Mouse (Mus musculus) adrenal gland, postnatal 10 days (tissue): ENCODE measurements around the gene Rbpj. TPM values are rescaled to one million over a fixed set of nuclear protein-coding genes. Genes with fewer than 3 reads are reported as not detected.

ENCODE experiments used
- DNase-seq: peaks from one replicate; pipeline ENCODE4 v3.0.0; 2021; ENCODE audit warnings: mixed read lengths
- total RNA-seq, 2 experiments: library from RNA; stranded (reverse); gene quantifications; 2 replicates each; pipeline ENCODE4 v1.2.3; 2021

Rbpj gene
- total RNA-seq, 2 experiments from 2014 or later, result 39.4 to 49.0 TPM

DNA sequence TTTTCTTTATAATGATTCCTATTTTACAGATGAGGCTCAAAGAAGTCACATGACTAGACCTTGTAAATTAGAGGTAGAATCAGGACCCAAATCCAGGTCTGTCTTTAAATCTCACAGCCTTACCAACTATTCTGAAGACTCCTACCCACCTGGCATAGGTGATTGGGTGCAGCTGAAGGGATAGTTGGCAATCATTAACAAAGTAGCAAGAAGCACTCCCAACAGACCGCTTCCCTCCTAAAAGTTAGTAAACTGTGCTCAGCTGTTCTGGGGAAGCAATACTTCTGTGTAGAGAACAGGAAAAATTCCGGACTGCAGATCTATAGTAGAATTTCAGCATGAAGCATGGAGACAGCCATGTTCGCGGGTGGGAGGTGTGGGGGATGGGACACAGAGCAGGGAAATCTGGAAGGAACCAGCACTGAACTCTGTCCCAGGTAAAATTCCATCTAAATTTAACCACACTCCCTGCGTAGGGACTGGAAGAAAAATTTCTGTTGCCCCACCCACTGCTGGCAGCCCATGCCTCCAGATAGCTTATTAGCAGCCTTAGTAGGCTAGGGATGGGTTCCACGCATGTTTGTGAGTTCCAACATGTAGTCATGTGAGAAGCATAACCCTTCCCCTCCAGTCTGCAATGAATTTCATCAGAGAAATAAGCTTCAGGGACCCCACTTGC, 3.3 kb downstream of the Rbpj start:
- no peak for DNase-seq

DNA sequence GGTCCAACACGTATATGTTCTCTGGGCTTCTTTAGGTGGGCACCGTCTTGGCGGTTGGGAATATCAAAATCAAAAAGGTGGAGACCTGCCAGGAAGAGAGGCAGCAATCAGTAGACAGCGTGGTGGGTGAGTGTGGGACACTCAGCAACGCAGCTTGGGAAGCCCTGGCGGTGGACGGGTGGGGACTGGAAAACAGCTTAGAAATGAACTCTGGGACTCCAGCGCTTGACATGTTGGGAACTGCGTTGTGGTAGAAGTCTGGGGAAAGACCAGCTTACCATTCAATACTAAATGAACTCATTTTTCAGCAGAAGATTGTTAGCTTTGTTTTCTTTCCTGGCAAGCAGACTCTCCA, 3.8 kb downstream of the Rbpj start:
- no peak for DNase-seq

GRCm38 (mm10) chr5:53470141-53471079, 4.5 kb downstream of the Rbpj start:
- no peak for DNase-seq

- DNase-seq, result no peak
These were observed 6.5 kb downstream of the Rbpj start for GRCm38 (mm10) chr5:53472485-53472884.

DNA sequence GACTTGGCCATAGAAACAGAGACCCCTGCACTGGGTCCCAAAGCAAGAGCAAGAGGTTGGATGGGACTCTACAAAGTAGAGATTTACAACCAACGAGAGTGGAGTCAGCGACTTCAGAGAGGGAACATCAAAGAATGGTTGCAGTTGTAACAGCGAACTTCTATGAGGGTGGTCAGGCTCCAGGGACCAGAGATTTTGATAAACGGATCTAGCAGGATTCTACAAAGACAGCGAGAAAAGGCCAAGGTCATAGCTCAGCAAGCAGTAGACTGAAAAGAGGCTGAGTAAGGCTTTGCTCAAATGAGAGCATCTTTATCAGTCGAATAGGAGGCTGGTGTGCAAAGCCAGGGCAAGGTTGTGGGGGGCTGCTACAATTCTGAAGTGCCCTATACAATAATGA, 13.2 kb downstream of the Rbpj start:
- peak; percentile 49 for DNase-seq

GRCm38 (mm10) chr5:53479891-53480290, 13.9 kb downstream of the Rbpj start:
- no peak for DNase-seq

DNA sequence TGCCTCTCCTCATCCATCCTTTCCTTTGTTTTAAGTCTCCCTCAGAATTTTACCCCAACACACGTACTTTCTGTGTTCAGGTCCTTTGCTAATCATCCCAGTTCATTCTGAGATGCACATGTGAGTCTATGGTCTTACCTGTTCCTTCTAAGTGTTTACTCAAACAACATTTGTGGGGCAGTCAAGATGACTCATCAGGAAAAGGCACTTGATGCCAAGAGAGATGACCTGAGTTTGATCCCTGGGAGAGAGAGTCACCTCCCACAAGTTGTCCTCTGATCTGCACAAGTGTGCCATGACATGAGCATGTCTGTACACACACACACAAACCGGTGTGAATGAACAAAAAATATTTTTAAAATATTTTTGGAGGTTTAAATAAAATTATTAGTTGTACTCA, 15.1 kb downstream of the Rbpj start:
- DNase-seq, result no peak

GRCm38 (mm10) chr5:53485069-53485628, 19.2 kb downstream of the Rbpj start:
- no peak for DNase-seq

DNA sequence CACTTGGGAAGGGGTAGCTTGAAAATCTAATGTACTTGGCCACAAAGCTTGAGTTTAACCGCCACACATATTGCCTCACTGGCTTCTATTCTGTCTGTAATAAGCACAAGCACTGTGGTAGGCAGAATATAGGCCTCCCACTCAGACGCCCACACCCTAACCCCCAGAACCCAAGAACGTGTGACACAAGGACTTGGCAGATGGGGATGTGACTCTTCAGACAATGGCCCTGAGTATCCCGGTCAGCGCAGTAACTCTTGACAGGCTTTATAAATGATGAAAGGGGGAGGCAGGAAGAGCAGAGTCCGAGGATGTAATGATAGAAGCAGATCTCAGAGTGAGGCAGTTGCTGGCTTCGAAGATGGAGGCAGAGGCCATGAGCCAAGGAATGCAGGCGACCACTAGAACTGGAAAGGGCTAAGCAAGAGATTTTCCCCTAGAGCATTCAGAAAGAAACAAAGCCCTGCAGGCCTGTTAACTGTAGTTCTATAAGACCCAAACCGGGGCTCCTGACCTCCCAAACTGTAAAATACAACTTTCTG, 20.1 kb downstream of the Rbpj start:
- DNase-seq, result peak; percentile 27

GRCm38 (mm10) chr5:53486966-53487592, 21.1 kb downstream of the Rbpj start:
- DNase-seq, result no peak

DNA sequence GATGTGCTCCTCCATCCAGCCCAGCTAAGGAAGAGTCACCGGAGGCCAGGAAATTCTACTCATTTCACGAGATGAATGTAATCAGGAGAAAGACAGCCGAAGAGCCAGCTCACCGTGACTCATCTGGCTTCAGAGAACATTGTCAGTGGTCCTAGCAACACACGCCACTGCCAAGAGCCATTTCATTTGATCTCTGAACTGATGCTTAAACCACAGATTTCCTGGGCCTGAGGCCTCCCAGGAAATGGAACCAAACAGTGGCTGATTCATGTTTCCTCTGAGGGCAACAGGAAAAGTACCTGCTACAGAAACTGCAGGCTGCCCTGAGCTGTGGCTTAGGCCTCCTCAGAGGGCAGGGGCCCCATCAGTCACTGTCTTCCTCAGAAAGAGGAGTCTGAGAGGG, 24.7 kb downstream of the Rbpj start:
- DNase-seq, result peak; percentile 57

DNA sequence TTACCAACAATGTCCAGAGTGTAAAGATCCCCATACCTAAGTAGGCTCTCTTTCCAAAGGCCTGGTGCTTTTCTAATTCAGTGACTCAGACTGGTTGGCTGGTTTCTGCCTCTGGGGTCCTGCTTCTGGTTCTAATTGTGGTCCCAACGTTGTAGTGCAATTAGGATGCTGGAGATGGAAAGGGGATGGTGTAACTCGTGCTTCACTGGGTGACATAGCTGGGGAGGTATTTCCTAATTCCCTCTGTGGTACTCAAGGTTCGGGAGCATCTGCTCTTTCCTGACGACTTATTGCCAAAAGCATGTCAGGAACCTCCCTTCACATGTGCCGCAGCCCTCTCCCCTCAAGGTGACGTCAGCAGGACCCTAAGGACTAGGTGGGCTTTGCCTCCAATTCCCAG, 27.8 kb downstream of the Rbpj start:
- no peak for DNase-seq

DNA sequence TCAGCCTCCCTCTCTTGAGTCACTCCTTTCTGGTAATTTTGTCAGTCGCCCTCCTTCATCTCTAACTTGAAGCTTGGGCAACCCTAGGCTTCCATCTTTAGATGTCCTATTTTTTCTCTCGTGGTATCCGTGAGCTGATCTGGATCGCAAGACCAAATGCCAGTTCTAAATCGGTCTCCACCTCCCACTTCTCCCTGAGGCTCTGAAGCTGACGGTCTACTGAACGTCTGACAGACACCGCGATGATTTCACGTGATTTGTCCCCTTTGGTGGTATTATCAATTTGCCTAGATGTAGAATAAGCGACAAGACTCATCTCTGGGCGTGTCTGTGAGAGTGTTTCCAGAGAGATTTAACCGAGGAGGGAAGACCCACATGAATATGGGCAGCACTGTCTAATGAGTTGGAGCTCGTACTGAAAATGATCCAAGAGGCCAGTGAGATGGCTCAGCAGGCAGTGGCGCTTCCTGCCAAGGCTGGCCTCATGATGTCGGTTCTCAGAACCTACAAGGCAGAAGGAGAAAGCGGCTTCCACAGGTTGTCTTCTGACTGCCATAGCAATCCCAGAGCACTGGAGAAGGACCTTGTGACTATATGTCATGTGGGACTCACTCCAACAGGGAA, 28.7 kb downstream of the Rbpj start:
- no peak for DNase-seq

DNA sequence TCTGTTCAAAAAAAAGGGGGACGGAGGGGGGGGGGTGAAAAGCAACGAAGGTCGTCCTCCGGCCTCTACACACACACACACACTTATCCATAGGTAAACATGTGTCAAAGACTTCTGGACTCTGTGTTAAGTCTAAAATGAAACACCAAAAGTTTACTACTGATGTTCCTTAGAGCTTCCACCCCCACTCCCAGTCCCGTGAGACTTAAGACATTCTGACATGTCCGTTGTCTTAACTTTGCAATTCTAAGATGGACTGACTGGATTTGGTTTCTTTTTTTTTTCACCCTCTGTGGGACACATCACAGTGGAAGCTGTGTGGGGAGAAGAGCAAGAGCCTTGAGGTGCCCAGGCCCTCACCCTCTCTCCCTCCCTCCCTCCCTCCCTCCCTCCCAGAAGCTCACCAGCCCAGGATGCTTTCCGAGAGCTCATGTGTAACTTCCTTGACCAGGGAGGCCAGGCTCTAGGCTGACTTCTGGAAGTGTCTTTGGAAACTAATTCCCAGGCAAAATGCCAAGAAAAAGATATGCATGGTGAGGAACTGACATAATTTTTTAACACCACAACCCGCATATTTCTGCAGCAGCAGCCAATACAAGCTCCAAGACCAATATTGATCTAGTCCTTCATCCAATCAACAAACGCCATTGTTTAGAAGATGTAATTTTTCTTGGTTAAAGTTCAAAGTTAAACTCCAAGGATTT, 31.0 kb downstream of the Rbpj start:
- no peak for DNase-seq

- DNase-seq, result no peak
These were observed 33.6 kb downstream of the Rbpj start for GRCm38 (mm10) chr5:53499571-53499970.

- no peak for DNase-seq
These were observed 34.7 kb downstream of the Rbpj start for GRCm38 (mm10) chr5:53500509-53501145.

DNA sequence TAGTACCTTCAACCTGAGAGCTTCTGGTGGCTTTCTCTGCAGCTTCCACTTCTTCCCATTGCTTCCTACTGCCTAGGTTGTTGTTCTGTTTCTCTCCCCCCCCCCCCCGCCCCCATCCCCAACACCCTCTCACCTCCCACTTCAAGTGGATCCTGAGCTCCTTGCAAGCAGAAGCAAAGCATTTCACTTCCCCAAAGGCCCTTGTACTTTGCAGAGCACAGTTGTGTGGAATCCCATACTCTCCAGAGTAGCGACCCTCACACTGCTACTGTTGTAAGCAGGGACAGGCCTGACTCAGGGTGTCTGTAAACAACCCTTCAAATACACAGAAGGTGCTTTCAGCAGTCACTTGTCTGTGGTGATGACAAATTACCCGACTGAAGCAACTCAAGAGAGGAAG, 37.3 kb downstream of the Rbpj start:
- DNase-seq, result no peak

DNA sequence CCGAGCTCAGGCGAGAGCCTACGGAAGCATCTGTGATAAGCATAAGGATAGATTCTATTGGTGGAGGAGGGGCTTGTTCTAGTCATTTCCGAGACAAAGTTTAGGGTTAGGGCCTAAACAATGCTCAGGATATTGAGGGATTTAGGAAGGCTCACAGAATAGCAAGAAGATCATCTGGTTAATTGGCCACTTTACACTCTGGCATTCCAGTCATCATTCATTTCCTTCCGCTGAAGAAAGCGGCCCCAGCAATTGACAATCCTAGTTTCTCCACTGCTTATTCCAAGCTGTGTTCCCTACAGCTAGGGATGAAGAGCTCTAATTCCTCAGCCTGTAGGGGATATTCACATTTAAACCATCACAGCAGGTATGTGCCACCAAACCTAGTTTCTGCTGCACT, 39.8 kb downstream of the Rbpj start:
- DNase-seq, result no peak

DNA sequence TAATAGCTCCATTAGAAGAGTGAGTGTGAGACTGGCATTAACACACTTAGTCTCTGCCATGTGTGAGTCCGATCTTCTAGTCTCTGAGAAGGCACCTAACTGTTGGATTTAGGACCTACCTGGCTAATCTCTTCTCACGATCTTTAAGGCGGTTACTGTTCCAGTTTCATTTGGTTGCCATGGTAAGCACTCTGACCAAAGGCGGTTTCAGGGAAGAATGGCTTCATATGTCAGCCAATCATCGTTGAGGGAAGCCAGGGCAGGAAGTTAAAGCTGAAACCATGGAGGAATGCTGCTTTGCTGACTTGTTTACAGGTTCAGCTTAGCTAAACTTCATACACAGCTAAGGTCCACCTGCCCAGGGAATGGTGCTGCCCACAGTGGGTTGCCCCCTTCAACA, 41.4 kb downstream of the Rbpj start:
- no peak for DNase-seq

DNA sequence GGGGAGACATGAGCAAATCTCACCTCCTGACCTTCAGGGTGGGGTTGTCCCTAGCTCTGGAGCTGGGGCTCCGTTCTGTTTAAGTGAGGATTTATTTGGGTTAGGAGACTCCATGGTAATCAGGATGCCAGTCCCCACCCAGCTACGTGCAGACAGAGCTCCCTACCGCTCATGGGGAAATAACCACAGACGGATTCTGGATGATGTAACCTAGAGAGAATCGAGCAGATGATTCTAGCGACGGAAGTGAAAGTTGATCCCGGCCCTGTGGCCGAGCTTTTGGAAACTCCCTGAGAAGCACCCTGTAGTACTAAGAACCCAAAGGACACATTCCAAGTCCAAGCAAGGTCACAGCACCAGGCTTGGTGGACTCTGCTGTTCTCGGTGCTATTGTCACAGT, 43.5 kb downstream of the Rbpj start:
- DNase-seq, result no peak

DNA sequence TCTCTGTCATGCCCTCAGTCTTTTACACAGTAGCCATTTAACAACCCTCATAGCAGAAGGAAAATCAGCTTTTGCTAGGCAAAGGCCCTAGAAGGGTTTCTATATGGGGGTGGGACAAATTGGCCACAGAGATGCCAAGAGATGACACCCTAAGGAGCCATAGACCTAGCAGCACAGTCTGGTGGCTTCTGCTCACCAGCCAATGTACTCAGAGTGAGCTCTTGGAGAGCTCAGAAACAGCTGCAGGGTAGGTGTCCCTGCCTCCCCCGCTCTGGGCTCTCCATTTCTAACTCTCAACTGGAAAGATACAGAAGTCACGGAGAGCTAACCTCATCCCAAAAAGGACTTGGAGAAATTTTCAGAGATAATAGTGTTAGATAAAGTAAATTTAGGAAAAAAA, 44.0 kb downstream of the Rbpj start:
- no peak for DNase-seq
